Mouse (Mus musculus): ENCODE data around the gene Ptgfrn.

- TF ChIP-seq GATA1 (IDR thresholded peaks at IDR 0.05; ENCODE audit: low read length): no peak
- no peak for TF ChIP-seq TAL1 (IDR thresholded peaks at IDR 0.05; ENCODE audit: low read length)
Observed at GRCm38 (mm10) chr3:100999732-101000131, 110.3 kb downstream of the Ptgfrn start.

All from erythroblast, embryonic 14.5 days (primary cell).